Mouse (Mus musculus) gastrocnemius, adult 8-10 months (tissue): ENCODE data around the gene Ap1s1. TPM values are rescaled to one million over a fixed set of nuclear protein-coding genes. Genes with fewer than 3 reads are reported as not detected.

Experiments used
- DNase-seq, 2 experiments: peaks; one replicate each; pipeline ENCODE4 v3.0.0; 2022; ENCODE audit warnings: low spot score in 2 of 2
- total RNA-seq, 4 experiments: library from RNA; stranded (reverse); gene quantifications; 2 replicates each; pipeline ENCODE4 v1.2.4; 2022

Ap1s1 gene
- total RNA-seq, 4 experiments from 2014 or later: 15.4 to 22.0 (median 17.8) TPM

- no peak for DNase-seq
Observed at GRCm38 (mm10) chr5:137065923-137066322, 20.0 kb upstream of the Ap1s1 start.

GRCm38 (mm10) chr5:137065454-137065853, 19.5 kb upstream of the Ap1s1 start:
- DNase-seq: no peak

GRCm38 (mm10) chr5:137062601-137063000, 16.7 kb upstream of the Ap1s1 start:
- no peak for DNase-seq

- DNase-seq: peak in 1 of 2 experiments; percentile 44
Observed at GRCm38 (mm10) chr5:137061809-137062481, 16.0 kb upstream of the Ap1s1 start.

GRCm38 (mm10) chr5:137054873-137055272, 8.9 kb upstream of the Ap1s1 start:
- no peak for DNase-seq

- no peak for DNase-seq
Observed at GRCm38 (mm10) chr5:137054299-137054698, 8.4 kb upstream of the Ap1s1 start.

- no peak for DNase-seq
Observed at GRCm38 (mm10) chr5:137051914-137052505, 6.1 kb upstream of the Ap1s1 start.

- no peak for DNase-seq
Observed at GRCm38 (mm10) chr5:137051125-137051524, 5.2 kb upstream of the Ap1s1 start.

- no peak for DNase-seq
Observed at GRCm38 (mm10) chr5:137046991-137047390, 1.1 kb upstream of the Ap1s1 start.

- DNase-seq: no peak
Observed at GRCm38 (mm10) chr5:137046324-137046718, 386 bp upstream of the Ap1s1 start.

GRCm38 (mm10) chr5:137043997-137044396, 1.9 kb downstream of the Ap1s1 start:
- DNase-seq: no peak

- DNase-seq: no peak
Observed at GRCm38 (mm10) chr5:137041442-137041841, 4.5 kb downstream of the Ap1s1 start.

GRCm38 (mm10) chr5:137039453-137039852, 6.5 kb downstream of the Ap1s1 start:
- no peak for DNase-seq

- no peak for DNase-seq
Observed at GRCm38 (mm10) chr5:137036211-137036610, 9.7 kb downstream of the Ap1s1 start.

GRCm38 (mm10) chr5:137032641-137033074, 13.3 kb downstream of the Ap1s1 start:
- peak; percentile 68 to 69 for DNase-seq

GRCm38 (mm10) chr5:137032033-137032421, 13.9 kb downstream of the Ap1s1 start:
- no peak for DNase-seq

GRCm38 (mm10) chr5:137031076-137032032, 14.6 kb downstream of the Ap1s1 start:
- no peak for DNase-seq

GRCm38 (mm10) chr5:137030416-137030810, 15.5 kb downstream of the Ap1s1 start:
- no peak for DNase-seq

- peak; percentile 92 for DNase-seq
Observed at GRCm38 (mm10) chr5:137029643-137030415, 16.1 kb downstream of the Ap1s1 start.

- no peak for DNase-seq
Observed at GRCm38 (mm10) chr5:137029273-137029585, 16.7 kb downstream of the Ap1s1 start.

GRCm38 (mm10) chr5:137028561-137029272, 17.2 kb downstream of the Ap1s1 start:
- DNase-seq: no peak
